Mouse (Mus musculus) embryonic facial prominence, embryonic 14.5 days (tissue): ENCODE measurements at regions not wholly inside any gene's neighbourhood (a gene's known extent, or its start where the extent isn't known, plus 50 kb on each side); places are given as distances from the start of the nearest gene placed in this dataset.

Experiments
- ATAC-seq: fragments of 200-750 bp; cut with Nextera tagmentation; 2 replicates; pipeline ENCODE4 v1.8.0; 2017; ENCODE audit warnings: low read depth, moderate number of reproducible peaks, moderate TSS enrichment
- DNase-seq: peaks from one replicate; pipeline ENCODE4 v3.0.0-alpha.2; 2015; ENCODE audit warnings: low spot score
- H3K27ac ChIP-seq: fragments of 300-500 bp; sonication (generic); replicated peaks from 2 replicates; pipeline ENCODE4 v1.5.1; 2014; ENCODE audit warnings: low read depth, mild to moderate bottlenecking, low read length, moderate library complexity
- H3K27me3 ChIP-seq: fragments of 300-500 bp; sonication (generic); replicated peaks from 2 replicates; pipeline ENCODE4 v1.6.1; 2014; ENCODE audit warnings: low read length; ENCODE audit not compliant: control insufficient read depth, insufficient read depth
- H3K36me3 ChIP-seq: fragments of 300-500 bp; sonication (generic); 2 replicates; pipeline ENCODE4 v1.6.1; 2014; ENCODE audit warnings: low read length, mixed read lengths; ENCODE audit not compliant: control insufficient read depth, insufficient read depth
- H3K4me1 ChIP-seq: fragments of 300-500 bp; sonication (generic); 2 replicates; pipeline ENCODE4 v1.6.1; 2014; ENCODE audit warnings: antibody characterized with exemption, low read length; ENCODE audit not compliant: control insufficient read depth, insufficient read depth
- H3K4me2 ChIP-seq: fragments of 300-500 bp; sonication (generic); 2 replicates; pipeline ENCODE4 v1.6.1; 2014; ENCODE audit warnings: low read depth, mild to moderate bottlenecking, low read length, moderate library complexity, mixed read lengths
- H3K4me3 ChIP-seq: fragments of 300-500 bp; sonication (generic); 2 replicates; pipeline ENCODE4 v1.5.1; 2014; ENCODE audit warnings: low read depth, mild to moderate bottlenecking, low read length
- H3K9ac ChIP-seq: fragments of 300-500 bp; sonication (generic); 2 replicates; pipeline ENCODE4 v1.6.1; 2014; ENCODE audit warnings: low read depth, mild to moderate bottlenecking, low read length, moderate library complexity, mixed read lengths
- H3K9me3 ChIP-seq: fragments of 300-500 bp; sonication (generic); 2 replicates; pipeline ENCODE4 v1.6.1; 2016; ENCODE audit warnings: low read length; ENCODE audit not compliant: control insufficient read depth
- WGBS: fragments of 180-500 bp; shearing (Covaris S2); extraction: QIAGEN DNeasy Blood & Tissue Kit; methylation state at CpG from one replicate; pipeline ENCODE4 v1.1.7; 2014; 5-methylcytosine and 5-hydroxymethylcytosine counted together

GRCm38 (mm10) chr16:70740046-70740445, 426.3 kb downstream of the Gbe1 start:
- Histone ChIP-seq H3K4me3 (no peak overlapping the region), H3K27ac (no peak overlapping the region), H3K4me2 (no peak overlapping the region), H3K4me1 (no peaks in the 10 kb centered on the region), H3K9ac (no peak overlapping the region), H3K36me3 (no peaks in the 10 kb centered on the region), H3K27me3 (no peaks in the 10 kb centered on the region), H3K9me3 (no peaks in the 10 kb centered on the region)
- ATAC-seq (no peak), DNase-seq (no peak)
- 59% methylated on average over 6 of the region's 6 CpGs for WGBS

- DNase-seq: no peak
- no peak overlapping the region for H3K4me3 ChIP-seq
- no peak overlapping the region for H3K9ac ChIP-seq
- ATAC-seq: no peak
- H3K36me3 ChIP-seq: no peaks in the 10 kb centered on the region
- no peak overlapping the region for H3K4me2 ChIP-seq
- H3K27me3 ChIP-seq: no peaks in the 10 kb centered on the region
- no peaks in the 10 kb centered on the region for H3K9me3 ChIP-seq
- no peak overlapping the region for H3K27ac ChIP-seq
- no peaks in the 10 kb centered on the region for H3K4me1 ChIP-seq
These were observed 440.5 kb downstream of the Gbe1 start for GRCm38 (mm10) chr16:70754228-70754627.

- no peak overlapping the region for H3K27ac ChIP-seq
- H3K4me3 ChIP-seq: no peak overlapping the region
- no peaks in the 10 kb centered on the region for H3K9me3 ChIP-seq
- no peak for ATAC-seq
- no peak for DNase-seq
- no peaks in the 10 kb centered on the region for H3K27me3 ChIP-seq
- no peak overlapping the region for H3K9ac ChIP-seq
- 78% methylated on average over 4 of the region's 4 CpGs for WGBS
- no peaks in the 10 kb centered on the region for H3K4me1 ChIP-seq
- no peaks in the 10 kb centered on the region for H3K36me3 ChIP-seq
- no peak overlapping the region for H3K4me2 ChIP-seq
These were observed 484.3 kb downstream of the Gbe1 start for GRCm38 (mm10) chr16:70798061-70798460.

GRCm38 (mm10) chr16:70803549-70803948, 489.8 kb downstream of the Gbe1 start:
- ATAC-seq: no peak
- WGBS: 86% methylated on average over 2 of the region's 2 CpGs

GRCm38 (mm10) chr16:70825910-70826309, 512.2 kb downstream of the Gbe1 start:
- Histone ChIP-seq H3K36me3 (no peaks in the 10 kb centered on the region), H3K27ac (no peak overlapping the region), H3K4me3 (no peak overlapping the region), H3K27me3 (no peaks in the 10 kb centered on the region), H3K4me1 (no peaks in the 10 kb centered on the region), H3K9me3 (no peaks in the 10 kb centered on the region), H3K9ac (no peak overlapping the region), H3K4me2 (no peak overlapping the region)
- DNase-seq (no peak), ATAC-seq (no peak)
- 91% methylated on average over 10 of the region's 10 CpGs for WGBS

More at GRCm38 (mm10) chr16:70803549-70803948, 489.8 kb downstream of the Gbe1 start:
- Histone ChIP-seq H3K4me3 (no peak overlapping the region), H3K27ac (no peak overlapping the region), H3K36me3 (no peaks in the 10 kb centered on the region), H3K4me2 (no peak overlapping the region), H3K27me3 (no peaks in the 10 kb centered on the region), H3K4me1 (no peaks in the 10 kb centered on the region), H3K9ac (no peak overlapping the region), H3K9me3 (no peaks in the 10 kb centered on the region)
- no peak for DNase-seq

- H3K27me3 ChIP-seq: no peaks in the 10 kb centered on the region
- H3K4me3 ChIP-seq: no peak overlapping the region
- no peaks in the 10 kb centered on the region for H3K36me3 ChIP-seq
- no peaks in the 10 kb centered on the region for H3K4me1 ChIP-seq
- DNase-seq (no peak), ATAC-seq (no peak)
- H3K27ac ChIP-seq: no peak overlapping the region
- no peaks in the 10 kb centered on the region for H3K9me3 ChIP-seq
- H3K9ac ChIP-seq: no peak overlapping the region
- no peak overlapping the region for H3K4me2 ChIP-seq
- 88% methylated on average over 8 of the region's 8 CpGs for whole genome bisulfite sequencing
These were observed 521.3 kb downstream of the Gbe1 start for GRCm38 (mm10) chr16:70835006-70835405.

- Histone ChIP-seq H3K27me3 (no peaks in the 10 kb centered on the region), H3K4me3 (no peak overlapping the region), H3K9ac (no peak overlapping the region), H3K9me3 (no peaks in the 10 kb centered on the region), H3K27ac (no peak overlapping the region), H3K4me2 (no peak overlapping the region), H3K36me3 (no peaks in the 10 kb centered on the region), H3K4me1 (no peaks in the 10 kb centered on the region)
- no peak for ATAC-seq
- 71% methylated on average over 1 of the region's 1 CpGs for WGBS
- no peak for DNase-seq
These were observed 524.4 kb downstream of the Gbe1 start for GRCm38 (mm10) chr16:70838139-70838538.

- H3K9me3 ChIP-seq: no peaks in the 10 kb centered on the region
- peak; percentile 38 for DNase-seq
- H3K27me3 ChIP-seq: no peaks in the 10 kb centered on the region
- H3K9ac ChIP-seq: no peak overlapping the region
- H3K4me1 ChIP-seq: no peaks in the 10 kb centered on the region
- ATAC-seq: no peak
- no peak overlapping the region for H3K27ac ChIP-seq
- no peaks in the 10 kb centered on the region for H3K36me3 ChIP-seq
- WGBS: 73% methylated on average over 2 of the region's 2 CpGs
- no peak overlapping the region for H3K4me2 ChIP-seq
- no peak overlapping the region for H3K4me3 ChIP-seq
These were observed 554.5 kb downstream of the Gbe1 start for GRCm38 (mm10) chr16:70868241-70868640.

GRCm38 (mm10) chr16:70869205-70869604, 555.5 kb downstream of the Gbe1 start:
- Histone ChIP-seq H3K4me3 (no peak overlapping the region), H3K27me3 (no peaks in the 10 kb centered on the region), H3K36me3 (no peaks in the 10 kb centered on the region), H3K9me3 (no peaks in the 10 kb centered on the region), H3K4me2 (no peak overlapping the region), H3K4me1 (no peaks in the 10 kb centered on the region), H3K27ac (no peak overlapping the region), H3K9ac (no peak overlapping the region)
- WGBS: 49% methylated on average over 4 of the region's 4 CpGs
- ATAC-seq (no peak), DNase-seq (no peak)
